In the genomic region with DNA sequence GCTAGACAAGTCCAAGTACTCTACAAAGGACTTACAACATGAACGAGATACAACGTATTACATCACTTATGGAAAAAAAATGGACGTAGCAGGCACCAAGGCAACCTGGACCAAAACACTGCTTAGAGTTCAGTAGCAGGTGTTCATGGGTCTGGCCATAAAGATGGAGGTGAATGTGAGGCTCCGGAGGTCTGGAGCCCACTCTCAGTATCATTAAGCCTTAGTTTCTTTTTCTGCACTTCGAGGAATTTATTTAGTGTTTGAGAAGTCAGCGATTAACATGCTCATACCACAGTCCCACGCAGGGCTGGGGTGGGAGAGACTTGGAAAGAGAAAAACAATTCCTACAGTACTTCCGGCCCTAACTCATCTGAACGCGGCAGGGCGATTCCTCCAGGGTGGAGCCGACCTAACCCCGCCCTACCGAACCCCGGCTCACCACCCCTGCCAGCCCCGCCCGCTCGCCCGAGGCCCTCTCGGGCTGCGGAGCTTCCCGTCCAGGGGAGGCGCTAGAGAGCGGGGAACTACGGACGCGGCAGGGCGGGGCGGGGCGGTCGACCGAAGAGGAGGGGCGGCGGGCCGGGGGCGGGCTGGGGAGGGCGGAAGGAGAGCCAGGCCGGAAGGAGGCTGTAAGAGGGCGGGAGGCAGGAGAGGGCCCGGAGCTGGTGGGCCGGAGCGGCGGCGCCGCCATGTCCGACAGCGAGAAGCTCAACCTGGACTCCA, we compare ENCODE assay signal across 8 mouse cellular contexts. TPM values are rescaled to one million over a fixed set of nuclear protein-coding genes. Genes with fewer than 3 reads are reported as not detected.
DNase-seq lines count a peak whose midpoint lies in the region; ATAC-seq and TF ChIP-seq lines count a peak whose summit lies in the region.

A gene (plus strand): TSS at position 538 of the 723 bp plus-strand sequence.

- peak within 1 kb of the TSS; percentile 89 for H3K4me2 ChIP-seq in heart, embryonic 11.5 days
- H3K4me2 ChIP-seq in kidney, embryonic 16.5 days (replicated peaks; ENCODE audit: low read depth, low read length): peak within 1 kb of the TSS; percentile 91
- peak within 1 kb of the TSS; percentile 95 for H3K4me2 ChIP-seq in liver, embryonic 11.5 days
- peak within 1 kb of the TSS; percentile 97 for H3K4me2 ChIP-seq in stomach, embryonic 14.5 days (replicated peaks; ENCODE audit: low read depth, low read length)

- H3K4me3 ChIP-seq in C2C12 (ENCODE audit: insufficient read depth, poor library complexity, severe bottlenecking): peak within 1 kb of the TSS; percentile 84
- peak within 1 kb of the TSS; percentile 86 for H3K4me3 ChIP-seq in erythroblast, embryonic 14.5 days (replicated peaks)
- H3K4me3 ChIP-seq in heart, embryonic 11.5 days (ENCODE audit: low read depth, low read length): peak within 1 kb of the TSS; percentile 61
- peak within 1 kb of the TSS; percentile 83 for H3K4me3 ChIP-seq in kidney, embryonic 16.5 days (ENCODE audit: low read length)
- H3K4me3 ChIP-seq in liver, embryonic 11.5 days (ENCODE audit: low read depth, low read length): peak within 1 kb of the TSS; percentile 95
- H3K4me3 ChIP-seq in stomach, embryonic 14.5 days (ENCODE audit: low read depth, low read length): peak within 1 kb of the TSS; percentile 98

- 6% methylated on average over 42 of the region's 47 CpGs for WGBS in heart, embryonic 11.5 days (ENCODE audit: insufficient replicate concordance)
- 3% methylated on average over 32 of the region's 47 CpGs for WGBS in kidney, embryonic 16.5 days
- WGBS in liver, embryonic 11.5 days: 7% methylated on average over 36 of the region's 47 CpGs
- WGBS in stomach, embryonic 14.5 days: 4% methylated on average over 44 of the region's 47 CpGs

- peak; percentile 88 for TF ChIP-seq CTCF in C2C12 (IDR thresholded peaks at IDR 0.05; ENCODE audit: control insufficient read depth, insufficient read depth, insufficient read length)
- peak; percentile 70; the same call in 1 of the 2 replicates for TF ChIP-seq CTCF in brain, embryonic 14.5 days (IDR thresholded peaks at IDR 0.05; ENCODE audit: borderline replicate concordance, extremely low read depth, insufficient read depth, insufficient read length)

- peaks cover 24% of the 10 kb centered on the region for H3K79me3 ChIP-seq in C2C12 (ENCODE audit: low read depth)

- H3K79me2 ChIP-seq in C2C12 (ENCODE audit: control insufficient read depth, insufficient read depth): peaks cover 47% of the 10 kb centered on the region

- peaks cover 49% of the 10 kb centered on the region for H3K4me1 ChIP-seq in erythroblast, embryonic 14.5 days (ENCODE audit: control insufficient read depth)
- H3K4me1 ChIP-seq in heart, embryonic 11.5 days (ENCODE audit: control insufficient read depth, insufficient read depth, low read length): peaks cover 30% of the 10 kb centered on the region
- H3K4me1 ChIP-seq in kidney, embryonic 16.5 days (ENCODE audit: insufficient read depth, low read length): peaks cover 47% of the 10 kb centered on the region
- peaks cover 37% of the 10 kb centered on the region for H3K4me1 ChIP-seq in liver, embryonic 11.5 days (replicated peaks; ENCODE audit: control insufficient read depth, insufficient read depth, low read length)
- peaks cover 21% of the 10 kb centered on the region for H3K4me1 ChIP-seq in stomach, embryonic 14.5 days (ENCODE audit: control insufficient read depth, insufficient read depth, low read length)

- peak; percentile 92 for ATAC-seq in heart, embryonic 11.5 days (replicated peaks; ENCODE audit: insufficient number of reproducible peaks, low FRiP score, low TSS enrichment)
- peak; percentile 95 for ATAC-seq in kidney, embryonic 16.5 days (ENCODE audit: low FRiP score, low TSS enrichment)
- ATAC-seq in liver, embryonic 11.5 days (replicated peaks; ENCODE audit: low FRiP score): peak; percentile 94
- ATAC-seq in stomach, embryonic 14.5 days (ENCODE audit: insufficient number of reproducible peaks, insufficient read depth, low FRiP score, low read depth): peak; percentile 94

- H3K36me3 ChIP-seq in C2C12 (ENCODE audit: control insufficient read depth, insufficient read depth): peaks cover 41% of the 10 kb centered on the region
- peaks cover 38% of the 10 kb centered on the region for H3K36me3 ChIP-seq in erythroblast, embryonic 14.5 days (ENCODE audit: control insufficient read depth)
- H3K36me3 ChIP-seq in heart, embryonic 11.5 days (ENCODE audit: control insufficient read depth, insufficient read depth, low read length): peaks cover 17% of the 10 kb centered on the region
- peaks cover 33% of the 10 kb centered on the region for H3K36me3 ChIP-seq in kidney, embryonic 16.5 days (ENCODE audit: insufficient read depth, low read length)
- H3K36me3 ChIP-seq in liver, embryonic 11.5 days (ENCODE audit: control insufficient read depth, insufficient read depth, low read length): peaks cover 32% of the 10 kb centered on the region
- peaks cover 37% of the 10 kb centered on the region for H3K36me3 ChIP-seq in stomach, embryonic 14.5 days (ENCODE audit: control insufficient read depth, insufficient read depth, low read length)

- TF ChIP-seq POLR2A in brain, embryonic 14.5 days (IDR thresholded peaks at IDR 0.05; ENCODE audit: borderline replicate concordance, extremely low read depth, insufficient read depth, insufficient read length, poor library complexity, severe bottlenecking): peak; percentile 96

- H3ac ChIP-seq in C2C12 (ENCODE audit: control insufficient read depth, insufficient read length, low read depth): peak within 1 kb of the TSS; percentile 87

- H3K27me3 ChIP-seq in C2C12 (ENCODE audit: control insufficient read depth, insufficient read depth, insufficient read length): no peaks in the 10 kb centered on the region
- no peaks in the 10 kb centered on the region for H3K27me3 ChIP-seq in erythroblast, embryonic 14.5 days (ENCODE audit: control insufficient read depth)
- H3K27me3 ChIP-seq in heart, embryonic 11.5 days (ENCODE audit: control insufficient read depth, insufficient read depth, low read length): no peaks in the 10 kb centered on the region
- no peaks in the 10 kb centered on the region for H3K27me3 ChIP-seq in kidney, embryonic 16.5 days (ENCODE audit: insufficient read depth, low read length)
- no peaks in the 10 kb centered on the region for H3K27me3 ChIP-seq in liver, embryonic 11.5 days (replicated peaks; ENCODE audit: control insufficient read depth, insufficient read depth, low read length)
- no peaks in the 10 kb centered on the region for H3K27me3 ChIP-seq in stomach, embryonic 14.5 days (ENCODE audit: control insufficient read depth, insufficient read depth, low read length)

- H3K27ac ChIP-seq in heart, embryonic 11.5 days (ENCODE audit: low read depth, low read length): peak within 1 kb of the TSS; percentile 87
- H3K27ac ChIP-seq in kidney, embryonic 16.5 days (ENCODE audit: low read length): peak within 1 kb of the TSS; percentile 97
- peak within 1 kb of the TSS; percentile 90 for H3K27ac ChIP-seq in liver, embryonic 11.5 days (ENCODE audit: low read depth, low read length)
- H3K27ac ChIP-seq in stomach, embryonic 14.5 days (ENCODE audit: low read length): peak within 1 kb of the TSS; percentile 96

- peak; percentile 97 for DNase-seq in brain, embryonic 14.5 days (ENCODE audit: low read depth)
- peak; percentile 98 for DNase-seq in liver, embryonic 11.5 days (ENCODE audit: low spot score)
- peak; percentile 97 for DNase-seq in naive thymus-derived CD4-positive, alpha-beta T cell, adult 2 months (ENCODE audit: low read depth)

- H3K9me3 ChIP-seq in erythroblast, embryonic 14.5 days (ENCODE audit: control insufficient read depth, low read length): no peaks in the 10 kb centered on the region
- H3K9me3 ChIP-seq in heart, embryonic 11.5 days (replicated peaks; ENCODE audit: control insufficient read depth, low read length): no peaks in the 10 kb centered on the region
- H3K9me3 ChIP-seq in kidney, embryonic 16.5 days (ENCODE audit: low read length): no peaks in the 10 kb centered on the region
- H3K9me3 ChIP-seq in liver, embryonic 11.5 days (ENCODE audit: control insufficient read depth, low read length): no peaks in the 10 kb centered on the region
- no peaks in the 10 kb centered on the region for H3K9me3 ChIP-seq in stomach, embryonic 14.5 days (ENCODE audit: control insufficient read depth, low read depth, low read length)

- H3K9ac ChIP-seq in heart, embryonic 11.5 days (ENCODE audit: low read depth, low read length): peak within 1 kb of the TSS; percentile 93
- peak within 1 kb of the TSS; percentile 96 for H3K9ac ChIP-seq in kidney, embryonic 16.5 days (replicated peaks; ENCODE audit: low read length)
- H3K9ac ChIP-seq in liver, embryonic 11.5 days (ENCODE audit: low read depth, low read length): peak within 1 kb of the TSS; percentile 98
- peak within 1 kb of the TSS; percentile 92 for H3K9ac ChIP-seq in stomach, embryonic 14.5 days (replicated peaks; ENCODE audit: low read depth, low read length)

TF ChIP-seq in C2C12, 6 proteins besides CTCF, POLR2A, EP300 and RAD21:
- TF ChIP-seq FOSL1 (IDR thresholded peaks at IDR 0.05; ENCODE audit: insufficient read depth, low read length, poor library complexity, severe bottlenecking) (no peak), USF1 (IDR thresholded peaks at IDR 0.05; ENCODE audit: low read depth) (no peak), CEBPB (IDR thresholded peaks at IDR 0.05; ENCODE audit: low read depth) (no peak), MYOG (IDR thresholded peaks at IDR 0.05; ENCODE audit: control insufficient read depth, extremely low read depth, insufficient read length) (no peak), MAX (IDR thresholded peaks at IDR 0.05) (no peak), MYOD1 (IDR thresholded peaks at IDR 0.05; ENCODE audit: control insufficient read depth, insufficient read length, low read depth) (no peak)

RNA-seq across cellular contexts. Expression of the gene that starts here (rescaled TPM):
- 819 TPM for polyA plus RNA-seq in C2C12 (2012; fragmentation: generic; extraction: Trizol)
- 426 and 472 TPM in 2 replicates for polyA plus RNA-seq in brain, embryonic 14.5 days (2012; rRNA removed)
- 42.7 and 52.0 TPM in 2 replicates for polyA plus RNA-seq in erythroblast, embryonic 14.5 days (2012)
- polyA plus RNA-seq in heart, embryonic 11.5 days (2014; fragmentation: Nextera tagmentation; extraction: Ambion mirVana): 749 and 760 TPM in 2 replicates
- 1,050 and 1,120 TPM in 2 replicates for polyA plus RNA-seq in kidney, embryonic 16.5 days (2015; fragmentation: Nextera tagmentation; extraction: Ambion mirVana)
- polyA plus RNA-seq in liver, embryonic 11.5 days (2014; fragmentation: Nextera tagmentation; extraction: Ambion mirVana): 773 and 809 TPM in 2 replicates
- polyA plus RNA-seq in stomach, embryonic 14.5 days (2014; fragmentation: Nextera tagmentation; extraction: Ambion mirVana): 759 and 780 TPM in 2 replicates

Comparison
In these comparisons a context has a peak if more than half of its experiments do, and no peak if none do; other contexts are left out.
1. Peak in every context shown above with its lines: DNase-seq, ATAC-seq, H3K4me3 ChIP-seq and H3K27ac ChIP-seq.